Mouse (Mus musculus): ENCODE data around the gene Nudt8.

DNA sequence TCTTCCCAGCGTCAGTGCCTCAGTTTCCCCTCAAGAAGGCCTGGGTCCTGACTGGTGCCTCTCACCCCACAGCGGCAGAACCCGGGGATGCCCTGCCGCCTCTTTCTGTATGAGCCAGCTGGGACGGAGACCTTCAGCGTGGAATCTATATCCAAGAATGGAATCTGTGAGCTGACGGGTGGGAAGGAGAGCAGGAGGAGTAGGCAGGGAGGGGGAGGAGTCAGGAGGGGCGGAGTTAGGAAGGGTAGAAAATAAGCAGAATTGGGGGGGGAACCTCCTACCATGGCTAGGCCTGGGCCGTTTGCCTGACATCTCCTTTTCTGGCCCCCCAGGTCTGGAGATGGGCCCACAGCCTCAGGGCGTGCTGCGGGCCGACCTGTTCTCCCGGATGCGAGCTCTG lies 12.3 kb upstream of the Nudt8 start:
- TF ChIP-seq CTCF (IDR thresholded peaks at IDR 0.05; ENCODE audit: low read depth) = no peak
- TF ChIP-seq EP300 (optimal IDR thresholded peaks at IDR 0.05) = no peak
